Mouse (Mus musculus) lung, postnatal 14 days (tissue): Measurements from ENCODE around the gene Mdc1.
"Not testable (repeated sequence)": the region's sequence is repeated elsewhere in the genome, so short reads cannot be mapped to it uniquely, and the experiment has no call there.

Experiments
- DNase-seq: peaks from one replicate; pipeline ENCODE4 v3.0.0; 2021

Gene Mdc1

GRCm38 (mm10) chr17:35822964-35823937, 18.1 kb upstream of the Mdc1 start, which contains the start of gene Flot1:
Gene Flot1, plus strand, starts transcription at chr17:35823230.
- DNase-seq, result peak; percentile 91

GRCm38 (mm10) chr17:35824402-35824801, 16.9 kb upstream of the Mdc1 start:
- no peak for DNase-seq

- DNase-seq, result no peak
Observed at GRCm38 (mm10) chr17:35825109-35825850, 16.0 kb upstream of the Mdc1 start.

GRCm38 (mm10) chr17:35829737-35830136, 11.6 kb upstream of the Mdc1 start:
- DNase-seq, result peak; percentile 89

- DNase-seq, result no peak
Observed at GRCm38 (mm10) chr17:35832400-35833238, 8.7 kb upstream of the Mdc1 start.

- no peak for DNase-seq
Observed at GRCm38 (mm10) chr17:35833239-35833751, 8.0 kb upstream of the Mdc1 start.

- no peak for DNase-seq
Observed at GRCm38 (mm10) chr17:35833894-35834293, 7.4 kb upstream of the Mdc1 start.

- no peak for DNase-seq
Observed at GRCm38 (mm10) chr17:35834696-35835422, 6.5 kb upstream of the Mdc1 start.

GRCm38 (mm10) chr17:35835424-35836140, 5.7 kb upstream of the Mdc1 start:
- DNase-seq, result no peak

- DNase-seq, result peak; percentile 92
Observed at GRCm38 (mm10) chr17:35836178-35836965, 4.9 kb upstream of the Mdc1 start.

GRCm38 (mm10) chr17:35836991-35837422, 4.3 kb upstream of the Mdc1 start:
- peak; percentile 88 for DNase-seq

GRCm38 (mm10) chr17:35837487-35837886, 3.8 kb upstream of the Mdc1 start:
- DNase-seq, result peak; percentile 67

GRCm38 (mm10) chr17:35838122-35838544, 3.2 kb upstream of the Mdc1 start, which contains the start of gene Tubb5:
Gene Tubb5, minus strand, starts transcription at chr17:35838306.
- DNase-seq, result peak; percentile 96

- DNase-seq, result no peak
Observed at GRCm38 (mm10) chr17:35838570-35838969, 2.7 kb upstream of the Mdc1 start.

- DNase-seq, result not testable (repeated sequence)
Observed at GRCm38 (mm10) chr17:35839002-35839401, 2.3 kb upstream of the Mdc1 start.

- DNase-seq, result no peak
Observed at GRCm38 (mm10) chr17:35840561-35840960, 754 bp upstream of the Mdc1 start.

GRCm38 (mm10) chr17:35842006-35842405, 691 bp downstream of the Mdc1 start:
- DNase-seq, result no peak

- DNase-seq, result no peak
Observed at GRCm38 (mm10) chr17:35843514-35843913, 2.2 kb downstream of the Mdc1 start.

- no peak for DNase-seq
Observed at GRCm38 (mm10) chr17:35848112-35848511, 6.8 kb downstream of the Mdc1 start.

- DNase-seq, result no peak
Observed at GRCm38 (mm10) chr17:35850974-35851373, 9.7 kb downstream of the Mdc1 start.
